Mouse (Mus musculus) stomach, embryonic 14.5 days (tissue): ENCODE data around the gene Tm4sf19. TPM values are rescaled to one million over a fixed set of nuclear protein-coding genes. Genes with fewer than 3 reads are reported as not detected.

Experiments used
- ATAC-seq: fragments of 200-750 bp; cut with Nextera tagmentation; 2 replicates; pipeline ENCODE4 v1.8.0; 2017; ENCODE audit warnings: low read depth, moderate TSS enrichment; ENCODE audit not compliant: insufficient number of reproducible peaks, insufficient read depth, low FRiP score
- H3K27ac ChIP-seq: fragments of 300-500 bp; sonication (generic); 2 replicates; pipeline ENCODE4 v1.5.1; 2014; ENCODE audit warnings: mild to moderate bottlenecking, low read length, moderate library complexity, mixed read lengths
- H3K27me3 ChIP-seq: fragments of 300-500 bp; sonication (generic); 2 replicates; pipeline ENCODE4 v1.6.1; 2014; ENCODE audit warnings: low read length, control low read depth, mixed read lengths; ENCODE audit not compliant: control insufficient read depth, insufficient read depth
- H3K36me3 ChIP-seq: fragments of 300-500 bp; sonication (generic); 2 replicates; pipeline ENCODE4 v1.6.1; 2014; ENCODE audit warnings: mild to moderate bottlenecking, control low read depth, low read length, moderate library complexity, mixed read lengths; ENCODE audit not compliant: control insufficient read depth, insufficient read depth
- H3K4me1 ChIP-seq: fragments of 300-500 bp; sonication (generic); 2 replicates; pipeline ENCODE4 v1.6.1; 2014; ENCODE audit warnings: low read length, control low read depth, mixed read lengths; ENCODE audit not compliant: control insufficient read depth, insufficient read depth
- H3K4me2 ChIP-seq: fragments of 300-500 bp; sonication (generic); replicated peaks from 2 replicates; pipeline ENCODE4 v1.6.1; 2014; ENCODE audit warnings: low read depth, low read length, control low read depth
- H3K4me3 ChIP-seq: fragments of 300-500 bp; sonication (generic); 2 replicates; pipeline ENCODE4 v1.5.1; 2014; ENCODE audit warnings: low read depth, low read length, control low read depth
- H3K9ac ChIP-seq: fragments of 300-500 bp; sonication (generic); replicated peaks from 2 replicates; pipeline ENCODE4 v1.6.1; 2014; ENCODE audit warnings: low read depth, mild to moderate bottlenecking, control low read depth, low read length, moderate library complexity, mixed read lengths
- H3K9me3 ChIP-seq: fragments of 300-500 bp; sonication (generic); 2 replicates; pipeline ENCODE4 v1.6.1; 2016; ENCODE audit warnings: low read depth, low read length, control low read depth; ENCODE audit not compliant: control insufficient read depth
- WGBS: fragments of 180-500 bp; shearing (Covaris S2); extraction: QIAGEN DNeasy Blood & Tissue Kit; methylation state at CpG from one replicate; pipeline ENCODE4 v1.1.7; 2014; 5-methylcytosine and 5-hydroxymethylcytosine counted together
- polyA plus RNA-seq: library from polyadenylated mRNA; unstranded; fragments of >200 nt; fragmentation: Nextera tagmentation; extraction: Ambion mirVana; gene quantifications from 2 replicates; pipeline ENCODE4 v1.2.1, GENCODE M21; 2014

Tm4sf19 gene
- not detected in 2 replicates for polyA plus RNA-seq

DNA sequence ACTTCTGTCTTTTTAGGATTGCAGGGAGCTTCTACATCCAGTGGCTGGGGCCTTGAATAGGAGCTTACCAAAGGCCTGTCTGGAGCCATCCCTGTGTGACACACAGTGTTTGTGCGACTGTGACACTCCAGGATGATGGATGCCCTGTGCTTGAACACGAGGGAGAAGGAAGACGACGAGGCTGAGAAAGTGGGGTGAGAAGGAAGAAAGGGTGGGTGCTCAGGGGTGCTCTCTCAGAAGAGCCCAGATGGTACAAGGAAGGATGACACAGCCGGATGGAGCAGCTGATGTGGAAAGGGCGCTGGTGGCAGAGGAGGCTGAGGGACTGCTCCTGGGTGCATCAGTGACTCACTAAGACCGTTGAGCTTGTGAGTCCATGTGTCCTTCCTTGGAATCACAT is at the start of gene Tm4sf19:
TSS of gene Tm4sf19 (plus strand) at position 240 of the 400 bp plus-strand sequence.
- ATAC-seq = no peak
- H3K36me3 ChIP-seq = no peaks in the 10 kb centered on the region
- no peak within 1 kb of the TSS for H3K4me3 ChIP-seq
- H3K9me3 ChIP-seq = no peaks in the 10 kb centered on the region
- 60% methylated on average over 7 of the region's 7 CpGs for WGBS
- peaks cover 3% of the 10 kb centered on the region; the same call in 1 of the 2 replicates for H3K4me1 ChIP-seq
- H3K27me3 ChIP-seq = no peaks in the 10 kb centered on the region
- no peak within 1 kb of the TSS for H3K9ac ChIP-seq
- H3K27ac ChIP-seq = no peak within 1 kb of the TSS
- H3K4me2 ChIP-seq = no peak within 1 kb of the TSS

DNA sequence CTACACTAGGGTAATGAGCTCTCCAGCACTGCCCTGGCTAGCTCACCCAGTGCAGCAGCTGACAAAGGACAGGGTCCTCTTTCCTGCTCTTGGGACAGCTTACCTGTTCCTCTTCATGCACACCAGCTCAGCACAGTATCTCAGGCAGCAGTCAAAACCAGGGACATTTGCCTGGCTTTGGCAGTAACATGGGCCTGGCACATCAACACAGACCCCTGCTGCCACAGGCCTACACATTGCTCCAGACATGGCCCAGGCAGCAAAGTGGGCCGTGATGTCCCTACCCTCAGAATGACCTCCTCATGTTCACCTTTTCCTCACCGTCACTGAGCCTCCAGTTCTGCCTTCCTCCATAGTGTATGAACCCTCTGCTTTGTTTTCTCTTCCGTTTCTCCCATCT is 49.5 kb upstream of the Tm4sf19 start:
- H3K27ac ChIP-seq = no peak overlapping the region

DNA sequence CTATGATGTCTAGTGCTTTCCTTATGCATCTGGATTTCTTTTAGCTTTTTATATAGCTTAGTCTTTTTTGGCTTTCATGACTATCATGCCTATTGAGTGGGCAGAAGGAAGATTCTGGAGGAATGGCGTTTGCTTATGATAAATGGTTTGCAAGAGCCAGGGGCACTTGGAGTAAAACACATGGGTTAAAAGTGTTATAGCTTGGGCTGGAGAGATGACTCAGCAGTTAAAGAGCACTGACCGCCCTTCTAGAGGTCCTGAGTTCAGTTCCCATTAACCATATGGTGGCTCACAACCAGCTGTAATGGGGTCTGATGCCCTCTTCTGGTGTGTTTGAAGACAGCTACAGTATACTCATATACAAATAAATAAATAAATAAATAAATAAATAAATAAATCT is 36.8 kb upstream of the Tm4sf19 start:
- Histone ChIP-seq H3K4me3 (no peak overlapping the region), H3K27me3 (no peaks in the 10 kb centered on the region), H3K4me1 (no peaks in the 10 kb centered on the region), H3K4me2 (no peak overlapping the region), H3K9ac (no peak overlapping the region), H3K36me3 (peaks cover 13% of the 10 kb centered on the region), H3K27ac (no peak overlapping the region), H3K9me3 (no peaks in the 10 kb centered on the region)
- ATAC-seq = no peak
- 79% methylated on average over 2 of the region's 2 CpGs for WGBS

More for the DNA sequence above, 49.5 kb upstream of the Tm4sf19 start:
- 80% methylated on average over 3 of the region's 3 CpGs for WGBS
- Histone ChIP-seq H3K4me3 (no peak overlapping the region), H3K27me3 (no peaks in the 10 kb centered on the region), H3K4me2 (no peak overlapping the region), H3K4me1 (no peaks in the 10 kb centered on the region), H3K9ac (no peak overlapping the region), H3K36me3 (peaks cover 19% of the 10 kb centered on the region), H3K9me3 (no peaks in the 10 kb centered on the region)
- no peak for ATAC-seq

DNA sequence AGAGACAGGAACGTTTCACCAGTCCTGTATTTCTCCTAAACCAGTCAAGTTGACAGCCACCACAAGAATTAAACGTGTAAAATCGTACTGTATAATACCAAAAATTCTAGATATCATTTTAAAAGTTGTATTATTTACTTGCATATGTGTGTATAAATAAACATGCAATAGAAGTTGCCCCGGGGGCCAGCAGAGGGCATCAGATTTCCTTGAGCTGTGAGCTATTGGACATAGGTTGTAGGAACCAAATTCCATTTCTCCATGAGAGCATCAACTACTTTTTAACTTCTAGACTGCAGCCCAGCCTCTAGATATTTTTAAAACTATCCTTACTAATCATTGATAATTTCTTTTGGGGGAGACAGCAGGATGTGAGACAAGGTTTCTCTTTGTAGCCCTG is 29.0 kb upstream of the Tm4sf19 start:
- peaks cover 50% of the 10 kb centered on the region for H3K36me3 ChIP-seq
- ATAC-seq = no peak
- H3K9ac ChIP-seq = no peak overlapping the region
- no peak overlapping the region for H3K4me2 ChIP-seq
- H3K4me3 ChIP-seq = no peak overlapping the region
- no peaks in the 10 kb centered on the region for H3K27me3 ChIP-seq
- 90% methylated on average over 4 of the region's 4 CpGs for WGBS
- H3K4me1 ChIP-seq = no peaks in the 10 kb centered on the region
- no peaks in the 10 kb centered on the region for H3K9me3 ChIP-seq
- H3K27ac ChIP-seq = no peak overlapping the region

DNA sequence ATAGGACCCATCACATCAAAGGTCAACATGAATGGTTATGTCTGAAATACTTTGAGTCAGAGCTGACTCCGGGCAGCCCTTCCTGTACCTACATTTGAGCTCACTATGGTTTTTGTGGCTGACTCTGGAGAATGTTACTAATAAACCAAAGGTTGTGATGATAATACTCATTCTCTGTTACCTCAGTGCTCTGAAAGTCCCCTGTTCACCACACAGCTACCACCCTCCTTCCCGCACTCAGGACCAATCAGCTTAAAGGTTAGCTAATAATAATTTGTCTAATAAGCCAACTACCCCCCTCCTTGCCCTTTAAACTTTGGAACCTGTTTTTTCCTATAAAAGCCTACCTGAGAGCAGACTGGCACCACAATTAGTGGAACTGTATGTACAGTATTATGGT is 20.7 kb upstream of the Tm4sf19 start:
- Histone ChIP-seq H3K27ac (no peak overlapping the region), H3K27me3 (no peaks in the 10 kb centered on the region), H3K36me3 (peaks cover 73% of the 10 kb centered on the region), H3K4me2 (no peak overlapping the region), H3K4me3 (no peak overlapping the region), H3K4me1 (no peaks in the 10 kb centered on the region), H3K9ac (no peak overlapping the region), H3K9me3 (no peaks in the 10 kb centered on the region)
- ATAC-seq = no peak
- WGBS = 99% methylated on average over 2 of the region's 2 CpGs

DNA sequence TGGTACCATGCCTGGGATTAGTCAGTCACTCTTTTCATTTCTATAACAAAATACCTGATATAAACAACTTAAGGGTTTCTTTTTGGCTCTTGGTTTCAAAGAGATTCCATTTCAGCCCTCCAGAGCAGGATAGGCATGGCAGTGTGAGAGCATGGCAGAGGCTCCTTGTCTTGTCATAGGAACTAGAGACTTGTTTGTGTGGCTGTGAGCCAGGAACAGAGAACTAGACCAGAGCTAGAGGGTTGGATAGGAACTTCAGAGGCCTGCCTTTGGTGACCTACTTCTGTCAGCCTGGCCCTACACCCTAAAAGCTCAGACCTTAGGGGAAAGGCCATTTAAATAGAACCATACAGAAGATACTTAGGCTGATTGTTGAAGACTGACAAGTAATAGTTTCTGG is 17.4 kb upstream of the Tm4sf19 start:
- H3K4me1 ChIP-seq = no peaks in the 10 kb centered on the region
- H3K4me2 ChIP-seq = no peak overlapping the region
- H3K27ac ChIP-seq = no peak overlapping the region
- no peak for ATAC-seq
- H3K9ac ChIP-seq = no peak overlapping the region
- H3K9me3 ChIP-seq = no peaks in the 10 kb centered on the region
- no peak overlapping the region for H3K4me3 ChIP-seq
- H3K36me3 ChIP-seq = peaks cover 68% of the 10 kb centered on the region
- H3K27me3 ChIP-seq = no peaks in the 10 kb centered on the region

DNA sequence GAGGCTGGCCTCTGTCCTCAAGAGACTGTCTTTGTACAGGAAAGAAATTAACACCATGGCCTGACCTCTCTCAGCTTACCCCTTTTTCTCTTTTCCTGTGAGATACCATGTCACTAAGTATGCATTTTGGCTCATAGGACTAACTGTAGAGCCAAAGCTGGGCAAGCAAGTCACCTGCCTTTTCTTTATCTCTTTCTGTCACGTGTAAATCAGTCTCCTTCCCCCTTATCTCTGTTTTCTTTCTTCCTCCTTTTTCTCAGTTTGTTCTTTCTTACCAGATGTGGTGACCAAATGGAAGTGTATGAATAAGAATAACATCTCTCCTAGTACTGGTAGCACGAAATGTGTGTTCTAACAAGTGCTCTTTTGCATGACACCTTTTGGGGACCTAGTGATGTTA is 15.4 kb upstream of the Tm4sf19 start:
- 78% methylated on average over 2 of the region's 2 CpGs for WGBS
- Histone ChIP-seq H3K4me2 (no peak overlapping the region), H3K9me3 (no peaks in the 10 kb centered on the region), H3K27me3 (no peaks in the 10 kb centered on the region), H3K4me1 (no peaks in the 10 kb centered on the region), H3K27ac (no peak overlapping the region), H3K4me3 (no peak overlapping the region), H3K9ac (no peak overlapping the region), H3K36me3 (peaks cover 53% of the 10 kb centered on the region)
- ATAC-seq = no peak

DNA sequence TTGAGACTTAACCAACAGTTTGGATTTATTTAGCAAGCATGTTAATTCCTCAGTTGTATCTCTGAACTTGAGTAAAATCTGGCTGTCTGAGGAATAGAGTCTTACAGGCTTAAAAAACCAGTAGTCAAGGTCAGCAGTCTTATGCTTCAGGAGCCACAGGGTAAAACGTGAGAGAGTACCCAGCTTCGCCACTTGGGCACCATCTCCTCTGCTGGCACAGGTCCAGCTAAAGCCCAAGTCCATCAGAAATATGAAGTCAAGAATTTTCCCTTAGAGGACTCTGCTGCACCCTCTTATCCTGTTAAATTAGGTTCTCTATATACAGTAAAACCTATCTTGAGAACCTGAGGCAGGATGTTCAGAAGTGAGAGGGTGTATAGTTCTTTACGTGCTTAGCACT is 13.5 kb upstream of the Tm4sf19 start:
- Histone ChIP-seq H3K4me1 (no peaks in the 10 kb centered on the region), H3K9ac (no peak overlapping the region), H3K4me2 (no peak overlapping the region), H3K9me3 (no peaks in the 10 kb centered on the region), H3K27ac (no peak overlapping the region), H3K36me3 (peaks cover 48% of the 10 kb centered on the region), H3K4me3 (no peak overlapping the region), H3K27me3 (no peaks in the 10 kb centered on the region)
- no peak for ATAC-seq
- 81% methylated on average over 3 of the region's 3 CpGs for WGBS

DNA sequence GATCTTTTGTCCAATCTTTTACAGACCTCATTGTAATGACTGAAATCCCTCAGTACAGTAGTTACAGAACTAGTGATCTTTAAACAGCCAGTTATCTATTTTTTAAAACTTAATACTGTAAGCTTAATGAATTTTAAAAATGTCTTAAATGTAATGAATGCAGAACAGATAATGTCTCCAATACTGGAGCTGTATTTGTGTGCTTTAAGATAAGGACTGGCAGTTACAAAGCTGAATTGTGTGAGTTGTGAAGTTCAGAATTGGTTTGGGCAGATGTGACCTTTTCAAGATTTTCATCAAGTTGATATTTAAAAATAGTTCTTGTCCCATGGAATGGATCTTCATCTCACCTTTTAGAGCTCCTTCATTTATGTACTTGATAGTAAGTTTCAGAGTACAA is 11.3 kb upstream of the Tm4sf19 start:
- Histone ChIP-seq H3K36me3 (peaks cover 32% of the 10 kb centered on the region), H3K9me3 (no peaks in the 10 kb centered on the region), H3K4me2 (no peak overlapping the region), H3K27me3 (no peaks in the 10 kb centered on the region), H3K27ac (no peak overlapping the region), H3K4me3 (no peak overlapping the region), H3K9ac (no peak overlapping the region), H3K4me1 (no peaks in the 10 kb centered on the region)
- ATAC-seq = no peak
